ENCODE assay signal across 15 mouse cellular contexts in the genomic region with DNA sequence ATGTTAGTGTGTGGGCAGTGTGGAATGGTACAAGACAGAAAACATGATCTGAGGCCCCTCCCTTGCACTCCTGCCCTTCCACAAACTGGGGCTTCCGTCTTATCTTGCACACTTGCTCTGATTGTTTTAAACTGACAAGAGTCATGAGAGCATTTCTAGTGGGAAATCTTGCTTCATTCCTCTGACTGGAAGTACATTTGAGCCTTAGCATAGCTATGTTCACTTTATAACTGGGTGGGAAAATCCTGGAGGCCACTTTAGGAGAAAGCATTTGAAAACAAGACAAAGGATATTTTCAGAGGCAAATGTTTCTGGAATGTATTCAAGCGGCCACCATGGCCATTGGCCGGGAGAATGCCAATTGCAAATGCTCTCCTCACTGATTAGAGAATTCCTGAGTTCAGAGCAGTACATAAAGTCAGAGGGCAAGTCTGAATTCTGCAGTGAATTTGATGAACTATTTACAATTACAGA.
DNase-seq lines count a peak whose midpoint lies in the region; ATAC-seq lines count a peak whose summit lies in the region.
"Had no signal": no experiment of that assay in that cellular context is flagged by ENCODE, and none has a peak within 500 bp of the region (broad histone marks: within the 10 kb centered on the region; RNA-seq: fewer than 3 reads in every experiment).

No protein-coding gene starts in this region.

- 43% methylated on average over 3 of the region's 3 CpGs for WGBS in kidney, embryonic 16.5 days
- 40% methylated on average over 3 of the region's 3 CpGs for WGBS in embryonic facial prominence, embryonic 13.5 days
- WGBS in lung, embryonic 15.5 days = 10% methylated on average over 3 of the region's 3 CpGs
- WGBS in forebrain, embryonic 13.5 days = 52% methylated on average over 3 of the region's 3 CpGs

- peaks cover 12% of the 10 kb centered on the region for H3K4me1 ChIP-seq in kidney, embryonic 16.5 days (ENCODE audit: insufficient read depth, low read length)
- H3K4me1 ChIP-seq in embryonic facial prominence, embryonic 13.5 days = peaks cover 15% of the 10 kb centered on the region
- peaks cover 18% of the 10 kb centered on the region for H3K4me1 ChIP-seq in lung, embryonic 15.5 days
- H3K4me1 ChIP-seq in forebrain, embryonic 13.5 days = peaks cover 16% of the 10 kb centered on the region
- H3K4me1 ChIP-seq: liver, embryonic 13.5 days; megakaryocyte, embryonic 14.5 days had no signal

- DNase-seq in heart, adult 11 months = peak; percentile 80
- no peak for DNase-seq in heart, adult 9 months (ENCODE audit: low spot score in 2 of 2)
- no peak for DNase-seq in kidney, adult 11 months
- no peak for DNase-seq in cerebellum, postnatal 14 days
- DNase-seq: cerebellum, adult 11-12 months; liver, embryonic 13.5 days; right cerebral cortex, postnatal 25 days; thymus, postnatal 14 days had no signal

- peak overlapping the region; percentile 39; the same call in 1 of the 2 replicates for H3K27ac ChIP-seq in kidney, embryonic 16.5 days (ENCODE audit: low read length)
- H3K27ac ChIP-seq in embryonic facial prominence, embryonic 13.5 days = peak overlapping the region; percentile 55; the same call in 1 of the 2 replicates
- H3K27ac ChIP-seq in lung, embryonic 15.5 days = peak overlapping the region; percentile 70
- no peak overlapping the region for H3K27ac ChIP-seq in forebrain, embryonic 13.5 days
- H3K27ac ChIP-seq: hindbrain, embryonic 10.5 days; left cerebral cortex, adult 2 months; liver, embryonic 13.5 days had no signal

- no peaks in the 10 kb centered on the region for H3K36me3 ChIP-seq in kidney, embryonic 16.5 days (ENCODE audit: insufficient read depth, low read length)
- no peaks in the 10 kb centered on the region for H3K36me3 ChIP-seq in embryonic facial prominence, embryonic 13.5 days
- H3K36me3 ChIP-seq in lung, embryonic 15.5 days = no peaks in the 10 kb centered on the region
- no peaks in the 10 kb centered on the region for H3K36me3 ChIP-seq in forebrain, embryonic 13.5 days (ENCODE audit: poor library complexity, severe bottlenecking)
- H3K36me3 ChIP-seq: hindbrain, embryonic 10.5 days; liver, embryonic 13.5 days had no signal

- no peak overlapping the region for H3K9ac ChIP-seq in kidney, embryonic 16.5 days (replicated peaks; ENCODE audit: low read length)
- no peak overlapping the region for H3K9ac ChIP-seq in embryonic facial prominence, embryonic 13.5 days
- no peak overlapping the region for H3K9ac ChIP-seq in lung, embryonic 15.5 days
- H3K9ac ChIP-seq in forebrain, embryonic 13.5 days = no peak overlapping the region
- H3K9ac ChIP-seq: liver, embryonic 13.5 days had no signal

- H3K9me3 ChIP-seq in kidney, embryonic 16.5 days (ENCODE audit: low read length) = no peaks in the 10 kb centered on the region
- no peaks in the 10 kb centered on the region for H3K9me3 ChIP-seq in embryonic facial prominence, embryonic 13.5 days
- no peaks in the 10 kb centered on the region for H3K9me3 ChIP-seq in lung, embryonic 15.5 days
- H3K9me3 ChIP-seq in forebrain, embryonic 13.5 days (replicated peaks) = no peaks in the 10 kb centered on the region
- H3K9me3 ChIP-seq: hindbrain, embryonic 10.5 days; liver, embryonic 13.5 days; megakaryocyte, embryonic 14.5 days had no signal

- no peak overlapping the region for H3K4me2 ChIP-seq in kidney, embryonic 16.5 days (replicated peaks; ENCODE audit: low read depth, low read length)
- no peak overlapping the region for H3K4me2 ChIP-seq in embryonic facial prominence, embryonic 13.5 days
- no peak overlapping the region for H3K4me2 ChIP-seq in lung, embryonic 15.5 days
- H3K4me2 ChIP-seq in forebrain, embryonic 13.5 days = no peak overlapping the region
- H3K4me2 ChIP-seq: liver, embryonic 13.5 days had no signal

- 0 out of 2 replicates have a peak, but pooled peaks have one; percentile 31 for ATAC-seq in kidney, embryonic 16.5 days (ENCODE audit: low FRiP score, low TSS enrichment)
- ATAC-seq in embryonic facial prominence, embryonic 13.5 days (ENCODE audit: insufficient number of reproducible peaks, insufficient read depth, low FRiP score, low TSS enrichment, low read depth) = no peak
- ATAC-seq in lung, embryonic 15.5 days (ENCODE audit: borderline replicate concordance, extremely low read depth, low FRiP score, low TSS enrichment) = peak; percentile 52
- ATAC-seq in forebrain, embryonic 13.5 days = no peak

- no peak overlapping the region for H3K4me3 ChIP-seq in kidney, embryonic 16.5 days (ENCODE audit: low read length)
- no peak overlapping the region for H3K4me3 ChIP-seq in embryonic facial prominence, embryonic 13.5 days
- no peak overlapping the region for H3K4me3 ChIP-seq in lung, embryonic 15.5 days
- H3K4me3 ChIP-seq in forebrain, embryonic 13.5 days = no peak overlapping the region
- H3K4me3 ChIP-seq: hindbrain, embryonic 10.5 days; left cerebral cortex, adult 2 months; liver, embryonic 13.5 days; megakaryocyte, embryonic 14.5 days had no signal

- no peaks in the 10 kb centered on the region for H3K27me3 ChIP-seq in kidney, embryonic 16.5 days (ENCODE audit: insufficient read depth, low read length)
- H3K27me3 ChIP-seq in embryonic facial prominence, embryonic 13.5 days = no peaks in the 10 kb centered on the region
- no peaks in the 10 kb centered on the region for H3K27me3 ChIP-seq in lung, embryonic 15.5 days
- no peaks in the 10 kb centered on the region for H3K27me3 ChIP-seq in forebrain, embryonic 13.5 days
- H3K27me3 ChIP-seq: liver, embryonic 13.5 days; megakaryocyte, embryonic 14.5 days had no signal

Comparison
In these comparisons a context has a peak if more than half of its experiments do, and no peak if none do; other contexts are left out.
1. ATAC-seq: peak in kidney, embryonic 16.5 days (single experiment) and lung, embryonic 15.5 days (single experiment); none in embryonic facial prominence, embryonic 13.5 days (single experiment) and forebrain, embryonic 13.5 days (single experiment).